Mouse (Mus musculus) ovary, adult 18-20 months (tissue): ENCODE measurements at regions not wholly inside any gene's neighbourhood (a gene's known extent, or its start where the extent isn't known, plus 50 kb on each side); places are given as distances from the start of the nearest gene placed in this dataset.

Experiments used
- DNase-seq: peaks from one replicate; pipeline ENCODE4 v3.0.0; 2022; ENCODE audit warnings: low spot score, mixed read lengths

GRCm38 (mm10) chr1:88623040-88623439 lies 79.0 kb downstream of the Arl4c start:
- no peak for DNase-seq

GRCm38 (mm10) chr1:88622356-88622755 lies 79.7 kb downstream of the Arl4c start:
- no peak for DNase-seq

GRCm38 (mm10) chr1:88621214-88621613 lies 80.8 kb downstream of the Arl4c start:
- DNase-seq: no peak

GRCm38 (mm10) chr1:88613007-88613406 lies 89.0 kb downstream of the Arl4c start:
- DNase-seq: no peak

GRCm38 (mm10) chr1:88611241-88611640 lies 90.8 kb downstream of the Arl4c start:
- no peak for DNase-seq

GRCm38 (mm10) chr1:88610810-88611209 lies 91.2 kb downstream of the Arl4c start:
- DNase-seq: no peak

GRCm38 (mm10) chr1:88608826-88609225 lies 93.2 kb downstream of the Arl4c start:
- DNase-seq: no peak

- DNase-seq: no peak
These were observed 93.8 kb downstream of the Arl4c start for GRCm38 (mm10) chr1:88608236-88608635.

GRCm38 (mm10) chr1:88605616-88606190 lies 95.8 kb upstream of the Glrp1 start:
- no peak for DNase-seq

- DNase-seq: no peak
These were observed 92.4 kb upstream of the Glrp1 start for GRCm38 (mm10) chr1:88602241-88602640.

GRCm38 (mm10) chr1:88601801-88602200 lies 91.9 kb upstream of the Glrp1 start:
- DNase-seq: no peak

- DNase-seq: no peak
These were observed 90.3 kb upstream of the Glrp1 start for GRCm38 (mm10) chr1:88600145-88600544.

GRCm38 (mm10) chr1:88594484-88595254 lies 84.8 kb upstream of the Glrp1 start:
- DNase-seq: no peak

GRCm38 (mm10) chr1:88592036-88592435 lies 82.2 kb upstream of the Glrp1 start:
- no peak for DNase-seq

GRCm38 (mm10) chr1:88590802-88591380 lies 81.0 kb upstream of the Glrp1 start:
- DNase-seq: no peak

- no peak for DNase-seq
These were observed 78.9 kb upstream of the Glrp1 start for GRCm38 (mm10) chr1:88588747-88589146.

- no peak for DNase-seq
These were observed 77.3 kb upstream of the Glrp1 start for GRCm38 (mm10) chr1:88586823-88587820.

- no peak for DNase-seq
These were observed 76.3 kb upstream of the Glrp1 start for GRCm38 (mm10) chr1:88586128-88586527.

GRCm38 (mm10) chr1:88584515-88585033 lies 74.7 kb upstream of the Glrp1 start:
- no peak for DNase-seq

GRCm38 (mm10) chr1:88578231-88578620 lies 68.4 kb upstream of the Glrp1 start:
- DNase-seq: no peak

GRCm38 (mm10) chr1:88577498-88578230 lies 67.8 kb upstream of the Glrp1 start:
- no peak for DNase-seq
